Mouse (Mus musculus): Measurements from ENCODE around the gene Gtf2a2.

The Gtf2a2 gene

DNA sequence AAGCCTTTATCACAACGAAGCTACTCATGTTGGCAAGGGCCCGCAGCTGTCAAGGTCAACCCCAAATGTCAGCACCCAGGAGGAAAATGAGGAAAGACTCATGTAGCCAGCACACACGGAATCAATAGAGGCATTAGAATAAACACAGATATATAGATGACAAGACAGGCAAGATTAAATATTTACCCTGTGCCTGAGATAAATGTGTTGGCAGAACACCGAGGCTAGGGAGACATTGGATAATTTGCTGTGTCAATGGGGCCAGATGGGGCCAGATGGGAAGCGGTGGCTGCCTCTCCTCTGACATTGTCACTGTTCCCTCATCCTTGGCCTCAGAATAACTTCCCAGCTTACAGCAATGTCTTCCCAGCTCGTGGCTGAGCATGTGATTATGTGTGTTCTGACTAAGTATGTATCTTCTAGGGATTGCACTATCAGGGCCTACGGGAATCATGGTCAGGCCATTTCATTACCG is 57.6 kb downstream of the Gtf2a2 start:
- no peak for DNase-seq

DNA sequence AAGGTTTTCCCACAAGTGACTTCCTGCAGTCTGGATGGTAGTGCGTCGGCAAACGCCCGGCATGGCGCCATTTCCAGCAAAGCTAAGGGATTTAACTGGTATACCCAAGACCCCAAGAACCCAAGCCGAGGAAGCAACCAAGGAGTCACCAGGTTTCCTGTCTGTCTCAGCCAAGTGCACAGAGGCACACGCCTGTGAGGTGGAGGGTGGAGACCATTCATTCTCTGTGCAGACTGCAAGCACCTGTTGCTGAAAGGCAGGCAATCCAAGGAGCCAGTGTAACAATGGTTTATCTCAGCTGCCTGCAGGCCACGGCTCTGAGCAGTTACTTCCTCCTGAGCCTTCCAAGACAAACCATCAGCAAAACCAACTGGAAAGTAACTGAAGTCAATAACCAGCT is 60.0 kb downstream of the Gtf2a2 start:
- DNase-seq, result no peak
